Mouse (Mus musculus) MEL-GATA-1-ER (cell line): ENCODE results near the gene Them7.

Source experiments
- DNase-seq: peaks from one replicate; pipeline ENCODE4 v3.0.0-alpha.2; 2012; ENCODE audit warnings: low read depth; ENCODE audit errors: extremely low read depth

The Them7 gene

DNA sequence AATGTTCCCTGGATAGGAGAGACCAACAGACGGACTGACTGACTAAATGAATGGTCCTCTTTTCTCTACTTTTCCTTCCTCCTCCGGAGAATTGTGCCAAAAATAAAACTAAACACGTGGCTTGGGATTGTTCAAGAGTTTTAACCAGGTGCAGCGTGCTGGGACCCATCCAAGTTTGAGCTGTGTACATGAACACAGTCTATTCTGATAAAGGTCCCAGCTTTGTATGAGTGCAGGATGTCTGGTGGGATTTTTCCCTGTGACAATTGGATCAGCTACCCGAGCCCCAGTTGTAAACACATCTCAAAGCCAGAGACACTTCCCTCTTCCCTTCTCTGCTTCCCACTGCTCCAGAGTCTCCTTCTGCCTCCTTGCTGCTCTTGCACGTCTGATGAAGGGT lies 10.2 kb downstream of the Them7 start:
- no peak for DNase-seq

DNA sequence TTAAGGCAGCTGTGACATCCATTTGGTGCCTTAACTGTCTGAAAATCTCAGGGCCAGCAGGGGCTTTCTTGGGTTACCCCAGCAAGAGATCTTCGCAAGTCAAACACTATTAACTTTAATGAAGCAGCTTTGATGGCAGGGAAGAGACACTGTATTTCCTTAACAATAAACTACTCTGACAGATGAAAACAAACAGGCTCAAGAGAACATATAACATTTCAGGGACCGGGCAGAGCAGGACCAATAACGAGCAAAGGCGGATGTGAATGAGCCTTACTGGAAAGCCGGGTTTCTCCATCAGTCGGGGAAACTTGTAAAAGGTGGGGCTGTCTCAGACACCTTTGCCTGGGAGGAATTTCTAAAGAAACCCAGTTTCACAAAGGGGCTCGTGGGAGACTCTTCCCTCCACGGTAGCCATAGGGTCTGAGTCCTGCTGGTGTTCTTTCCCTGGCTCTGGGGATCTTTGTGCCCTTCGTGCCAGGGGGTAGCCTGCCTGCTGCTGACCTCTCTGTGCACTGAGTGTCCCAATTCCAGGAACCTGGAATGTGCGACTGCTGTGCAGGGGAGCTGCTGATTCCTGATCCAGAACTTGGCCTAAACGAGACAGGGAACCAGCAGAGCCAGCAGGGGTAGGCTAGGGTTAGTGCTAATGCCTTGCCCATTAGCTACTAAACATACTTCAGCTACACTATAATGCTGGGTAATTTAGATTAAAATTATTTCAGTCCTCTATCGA lies 11.4 kb downstream of the Them7 start:
- DNase-seq = no peak

DNA sequence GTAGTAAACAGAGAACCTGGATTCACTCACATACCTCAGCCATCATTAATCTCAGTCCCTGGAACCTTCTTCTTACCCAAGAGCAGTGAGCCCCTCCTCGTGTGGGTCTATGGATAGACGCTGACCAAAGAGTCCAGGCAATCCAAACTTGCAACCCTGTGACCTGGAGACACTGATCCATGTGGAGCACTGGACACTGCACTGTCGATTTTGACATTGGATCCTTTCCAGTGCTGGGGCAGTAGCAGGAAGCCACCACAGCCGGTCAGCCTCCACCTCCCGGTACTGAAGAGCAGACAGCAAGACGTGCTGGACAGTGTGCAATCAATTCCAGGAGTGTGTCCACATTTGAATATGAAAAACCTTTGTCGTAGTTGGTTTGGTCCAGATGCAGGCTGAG lies 13.3 kb downstream of the Them7 start:
- no peak for DNase-seq

DNA sequence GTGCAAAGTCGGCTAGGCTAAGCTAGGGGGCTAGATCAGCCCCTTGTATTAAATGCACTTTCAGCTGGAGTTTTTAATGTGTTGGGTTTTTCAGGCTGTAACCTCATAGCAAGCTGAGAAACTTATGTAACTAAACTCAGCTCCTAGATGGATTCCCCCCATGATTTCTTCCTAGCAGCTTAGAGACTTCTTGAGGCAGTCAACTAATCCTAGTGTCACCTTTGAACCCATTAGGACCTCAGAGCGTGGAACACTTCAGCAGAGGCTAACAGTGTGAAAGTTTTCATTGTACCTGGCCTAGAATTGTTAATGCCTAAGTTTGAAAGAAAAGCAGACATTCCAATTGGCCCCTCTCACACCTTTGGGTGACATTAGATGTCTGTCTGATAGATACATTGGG lies 13.7 kb downstream of the Them7 start:
- DNase-seq = no peak

DNA sequence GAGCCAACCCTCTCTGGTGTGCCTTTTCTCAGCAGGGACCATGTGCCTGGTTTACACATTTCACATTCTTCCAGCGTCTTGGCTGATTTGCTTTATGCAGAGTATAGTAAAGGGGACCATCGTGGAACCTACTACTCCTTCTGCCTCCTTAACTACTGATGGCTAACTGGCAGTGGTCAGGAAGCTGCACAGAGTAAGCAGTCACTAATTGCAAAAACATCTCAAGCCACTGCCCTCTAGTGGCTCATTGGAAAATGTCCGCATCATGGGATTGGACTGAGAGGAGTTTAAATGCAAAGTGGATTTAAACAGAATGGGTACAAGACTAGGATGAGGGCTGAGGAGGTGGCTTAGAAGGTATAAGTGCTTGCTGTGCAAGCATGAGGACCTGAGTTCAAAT lies 14.7 kb downstream of the Them7 start:
- DNase-seq = peak; percentile 41

DNA sequence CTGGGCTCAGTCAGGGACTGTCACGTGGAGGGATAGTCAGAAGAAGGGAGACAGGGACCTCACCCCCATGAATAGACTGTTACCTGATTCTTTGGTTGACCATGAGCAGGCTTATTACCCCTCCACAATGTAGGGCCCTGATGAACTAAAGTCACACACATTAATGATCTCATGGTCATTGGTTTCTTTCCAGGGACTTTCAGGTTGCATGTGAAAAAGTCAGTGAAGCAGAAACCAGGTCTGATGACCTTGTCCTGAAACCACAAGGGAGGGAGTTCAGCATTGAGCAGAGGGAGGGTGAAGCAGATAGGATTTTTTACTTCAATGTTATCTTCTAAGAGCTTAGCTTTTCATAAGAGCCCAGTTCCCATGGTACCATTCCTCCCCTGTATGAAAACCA lies 16.5 kb downstream of the Them7 start:
- DNase-seq = no peak

DNA sequence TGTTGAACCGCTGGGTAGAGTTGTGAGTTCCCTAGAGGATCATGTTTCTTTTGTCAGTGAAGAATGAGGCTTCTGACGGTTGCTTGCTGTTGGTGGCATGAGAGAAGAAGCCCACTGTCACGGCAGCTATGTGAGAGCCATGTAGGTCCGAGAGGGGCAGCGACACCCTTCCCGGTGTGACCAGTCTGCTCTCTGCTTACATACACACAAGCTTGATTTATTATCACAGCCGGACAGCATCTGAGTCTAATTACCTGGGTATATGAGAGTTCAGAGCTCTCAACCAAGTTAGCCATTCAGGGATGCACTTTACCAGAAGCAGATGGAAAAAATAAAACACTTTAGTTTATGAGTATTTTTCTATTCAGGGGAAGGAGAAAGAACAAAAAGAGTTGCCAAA lies 18.8 kb downstream of the Them7 start:
- DNase-seq = no peak

DNA sequence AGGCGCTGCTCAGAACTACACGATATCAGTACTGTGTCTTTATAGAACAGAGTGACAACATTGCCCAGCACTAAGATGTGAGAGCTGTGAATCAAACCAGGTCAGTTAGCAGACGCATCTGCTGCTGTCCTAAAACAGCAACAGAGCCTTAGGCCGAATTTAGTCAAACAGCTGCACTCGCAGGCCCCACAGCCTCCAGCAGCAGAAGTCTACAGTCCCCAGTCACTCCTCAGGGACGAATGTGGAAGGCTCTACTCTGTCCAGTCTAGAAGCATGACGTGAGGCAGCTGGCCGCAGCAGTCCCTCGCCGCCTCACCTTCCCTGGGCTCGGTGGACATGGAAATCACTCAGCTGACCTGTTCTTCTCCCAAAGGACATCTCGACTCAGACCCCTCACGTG lies 20.6 kb downstream of the Them7 start:
- DNase-seq = no peak

DNA sequence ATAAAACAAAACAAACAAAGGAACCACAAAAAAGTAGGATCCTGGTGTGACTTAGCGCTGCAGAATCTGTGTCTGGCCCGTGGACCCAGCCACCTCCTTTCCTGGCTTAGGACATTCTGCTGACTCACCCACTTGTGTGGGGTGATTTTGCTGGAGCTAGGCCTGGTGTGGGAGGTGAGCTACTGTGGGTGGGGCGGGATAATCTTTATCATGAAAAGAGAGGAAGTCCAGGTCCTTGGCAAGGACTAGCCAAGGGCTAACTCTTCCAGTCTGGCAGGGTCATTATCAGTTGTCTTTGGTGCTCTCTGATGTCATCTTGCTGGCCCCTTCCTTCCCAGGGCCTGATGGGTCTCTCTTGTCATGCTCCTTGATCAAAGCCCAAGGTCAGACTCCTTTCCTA lies 27.9 kb downstream of the Them7 start:
- DNase-seq = no peak

DNA sequence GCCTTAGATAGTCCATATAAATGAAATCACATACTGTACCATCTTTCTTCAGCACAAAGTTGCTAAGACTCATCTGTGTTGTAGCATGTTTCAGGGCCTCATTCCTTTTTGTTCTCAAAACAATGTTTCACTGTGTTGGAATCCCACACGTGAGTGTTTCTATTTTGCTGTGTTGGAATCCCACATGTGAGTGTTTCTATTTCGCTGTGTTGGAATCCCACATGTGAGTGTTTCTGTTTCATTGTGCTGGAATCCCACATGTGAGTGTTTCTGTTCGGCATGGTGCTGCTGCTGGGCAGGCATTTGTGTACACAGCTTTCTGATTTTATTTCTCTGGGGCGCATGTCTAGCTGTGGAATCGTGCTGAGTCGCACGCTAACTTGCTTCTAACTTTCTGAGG lies 28.7 kb downstream of the Them7 start:
- DNase-seq = no peak

DNA sequence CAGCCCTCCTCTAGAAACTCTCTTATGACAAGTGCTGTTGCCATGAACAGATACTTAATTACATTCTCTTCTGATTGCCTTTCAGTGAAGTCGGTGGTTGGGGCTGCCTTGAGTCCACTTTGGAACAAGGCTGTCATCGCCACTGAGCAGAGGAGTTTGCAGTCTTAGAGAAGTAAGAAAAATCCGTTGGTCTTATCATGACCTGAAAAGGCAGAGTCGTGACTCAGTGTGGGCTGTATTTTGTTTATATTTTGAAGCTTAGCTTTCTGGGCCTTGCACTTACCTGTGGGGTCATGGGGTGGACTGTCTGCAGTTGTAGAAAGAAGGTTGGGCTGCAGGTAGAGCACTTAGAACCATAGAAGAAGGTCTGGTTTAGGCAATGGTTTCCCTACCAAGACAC lies 31.3 kb downstream of the Them7 start:
- DNase-seq = no peak

DNA sequence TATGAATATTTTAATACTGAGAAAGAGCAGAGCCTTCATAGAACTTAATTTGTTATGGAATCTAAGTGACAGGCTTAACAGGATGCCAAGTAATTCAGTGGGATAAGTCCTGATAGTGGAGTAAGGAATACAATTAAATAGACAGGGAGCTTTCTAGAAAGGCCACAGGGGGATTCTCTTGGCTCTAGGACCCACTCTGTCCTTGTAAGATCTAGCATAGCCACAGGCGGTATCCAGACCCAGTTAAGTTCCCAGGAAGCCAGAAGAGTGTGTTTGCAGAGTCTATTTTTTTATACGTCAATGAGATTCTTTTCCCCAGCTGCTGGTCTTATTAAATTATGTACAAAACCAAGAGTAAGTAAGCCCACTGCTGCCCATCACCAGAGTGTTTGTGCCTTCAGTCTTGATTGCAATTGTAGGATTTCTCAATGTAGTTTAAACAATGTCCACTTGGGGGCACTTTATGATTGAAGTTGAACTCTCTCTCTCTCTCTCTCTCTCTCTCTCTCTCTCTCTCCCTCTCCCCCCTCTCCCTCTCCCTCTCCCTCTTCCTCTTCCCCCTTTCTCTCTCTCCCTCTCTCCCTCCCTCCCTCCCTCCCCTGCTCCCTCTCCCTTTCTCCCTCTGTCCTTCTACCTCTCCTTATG lies 32.4 kb downstream of the Them7 start:
- peak; percentile 28 for DNase-seq

DNA sequence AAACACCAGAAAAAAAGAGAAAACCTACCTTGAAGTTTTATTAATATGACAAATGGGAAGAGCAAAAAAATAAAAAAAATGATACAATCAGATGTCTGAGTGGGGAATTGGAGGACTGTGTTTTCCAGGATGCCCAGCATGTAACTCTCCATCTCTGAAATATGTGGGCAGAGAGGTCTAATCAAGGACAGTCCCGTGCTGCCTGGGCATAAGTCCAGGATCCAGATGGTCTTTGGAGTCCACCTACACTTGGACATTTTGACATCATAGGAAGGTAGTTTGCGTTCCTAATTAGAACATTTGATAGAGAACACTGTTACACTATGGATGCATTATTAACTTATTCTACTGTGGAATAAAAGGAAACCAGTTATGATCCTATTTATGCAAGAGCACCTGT lies 33.3 kb downstream of the Them7 start:
- DNase-seq = no peak

DNA sequence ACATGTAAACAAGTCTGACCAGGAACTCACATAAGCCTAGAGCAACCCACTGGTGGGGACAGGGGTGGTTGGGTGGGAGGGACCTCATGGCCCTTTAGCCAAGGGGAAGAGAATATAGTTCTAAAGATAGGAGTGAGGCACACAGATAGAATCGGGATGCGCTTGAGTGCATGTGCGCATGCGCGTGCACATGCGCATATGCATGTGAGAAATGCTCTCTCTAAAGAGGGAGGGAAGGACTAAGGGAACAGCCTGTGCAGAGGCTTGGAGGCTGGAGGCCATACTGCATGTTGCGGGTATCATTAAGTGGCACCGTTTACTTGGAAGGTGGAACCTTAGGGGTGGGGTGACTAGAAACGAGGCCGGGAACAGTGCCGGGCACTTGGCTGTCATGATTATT lies 37.2 kb downstream of the Them7 start:
- no peak for DNase-seq

DNA sequence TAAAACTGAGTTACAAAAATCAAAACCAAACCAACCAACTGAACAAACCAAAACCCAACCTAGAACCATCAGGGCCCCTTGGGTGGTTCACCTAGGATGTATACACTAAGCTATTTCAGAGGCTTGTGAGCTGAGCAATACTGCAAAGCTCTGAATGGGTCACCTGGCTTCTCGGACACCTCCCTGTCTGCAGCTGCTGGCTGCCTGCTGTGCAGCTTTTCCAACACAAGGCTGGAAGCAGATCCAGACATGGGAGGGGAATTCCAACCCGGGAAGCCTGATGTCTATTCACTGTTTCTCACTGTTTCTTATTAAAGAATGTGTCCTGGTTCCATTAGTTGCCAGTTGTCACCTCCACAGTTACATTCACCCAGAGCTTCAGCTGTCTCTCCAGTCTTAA lies 39.1 kb downstream of the Them7 start:
- DNase-seq = no peak

DNA sequence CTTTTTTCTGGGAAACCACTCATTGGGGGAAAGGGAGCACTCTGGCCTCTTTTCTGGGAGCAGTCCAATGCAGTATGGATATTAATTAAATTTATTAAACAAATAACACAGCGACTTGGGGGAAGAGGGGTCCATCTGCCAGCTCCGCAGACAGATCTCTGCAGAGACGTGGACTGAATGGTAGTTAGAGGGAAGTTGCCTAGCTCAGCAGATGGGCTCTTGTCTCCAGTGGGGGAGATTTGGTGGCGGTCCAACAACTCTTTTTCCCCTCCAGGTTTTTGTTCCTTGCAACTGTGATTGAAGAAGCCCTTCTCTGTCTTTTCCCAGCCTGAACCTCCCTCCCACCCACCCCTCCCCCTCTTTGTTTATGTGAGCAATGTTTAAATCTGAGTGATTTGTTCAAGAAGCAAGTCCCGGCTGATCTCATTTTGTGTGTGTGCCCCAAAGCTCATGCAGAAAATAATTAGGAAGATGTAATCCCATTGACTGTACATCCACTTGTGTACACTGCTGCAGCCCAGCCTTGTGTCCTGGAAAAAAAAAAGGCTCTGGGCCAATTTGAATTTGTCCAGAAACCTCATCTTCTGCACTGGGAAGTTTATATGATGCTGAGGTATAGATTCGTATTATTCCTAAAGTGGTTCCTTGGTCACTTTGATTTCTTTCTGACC lies 58.4 kb downstream of the Them7 start:
- DNase-seq = no peak

DNA sequence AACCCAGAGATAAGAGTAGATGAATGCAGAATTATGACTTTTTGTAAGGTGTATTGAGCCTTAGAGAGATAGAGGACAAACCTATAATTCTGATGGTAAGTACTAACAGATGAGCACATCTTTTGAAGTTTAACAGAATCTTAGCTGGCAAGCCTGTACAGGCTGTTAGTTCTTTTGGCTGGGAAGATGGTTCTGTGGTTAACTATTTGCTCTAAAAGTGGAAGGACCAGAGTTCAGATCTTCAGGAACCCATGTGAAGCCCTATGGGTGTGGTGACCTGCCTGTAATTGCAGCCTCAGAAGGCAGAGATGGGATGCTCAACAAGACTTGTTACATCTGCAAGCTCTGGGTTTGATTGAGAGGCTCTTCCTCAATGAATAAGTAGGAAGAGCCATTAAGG lies 59.7 kb downstream of the Them7 start:
- no peak for DNase-seq

DNA sequence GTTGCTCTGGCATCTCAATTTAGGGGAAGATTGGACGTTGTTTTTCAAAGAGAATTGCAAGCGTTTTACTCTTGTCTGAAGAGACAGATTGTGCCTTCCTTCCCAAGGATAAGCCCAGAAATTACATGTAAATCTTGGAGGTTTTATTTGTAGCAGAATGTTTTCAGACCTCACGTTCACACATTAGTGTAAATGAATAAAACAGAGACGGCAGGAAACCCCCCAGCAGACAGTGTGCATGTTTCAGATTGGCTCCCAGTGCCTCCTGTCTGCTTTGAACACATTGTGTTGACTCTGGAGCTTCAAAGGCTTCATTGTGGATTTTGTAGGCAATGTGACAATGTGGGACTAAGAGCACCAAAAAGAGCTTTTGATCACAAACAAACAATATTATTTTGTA lies 60.7 kb downstream of the Them7 start:
- DNase-seq = no peak

DNA sequence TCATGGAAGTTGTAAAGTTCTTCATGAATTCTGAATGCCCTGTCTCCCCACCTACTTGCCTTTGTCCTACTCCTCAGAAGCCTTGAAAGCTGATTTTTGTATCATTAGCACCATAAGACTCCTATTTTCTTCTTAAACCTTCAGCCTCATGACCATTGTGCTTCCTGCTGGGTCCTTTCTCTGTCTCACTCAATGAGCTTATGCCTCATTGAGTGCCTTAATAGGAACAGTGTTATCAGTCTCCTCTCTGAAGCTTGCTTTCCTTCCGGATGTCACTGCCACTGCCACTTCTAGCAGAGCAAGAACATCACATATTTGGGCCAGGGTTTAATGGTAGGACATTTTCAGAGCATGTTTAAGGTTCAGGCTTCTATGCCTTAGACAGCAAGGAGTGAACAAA lies 71.7 kb downstream of the Them7 start:
- no peak for DNase-seq

DNA sequence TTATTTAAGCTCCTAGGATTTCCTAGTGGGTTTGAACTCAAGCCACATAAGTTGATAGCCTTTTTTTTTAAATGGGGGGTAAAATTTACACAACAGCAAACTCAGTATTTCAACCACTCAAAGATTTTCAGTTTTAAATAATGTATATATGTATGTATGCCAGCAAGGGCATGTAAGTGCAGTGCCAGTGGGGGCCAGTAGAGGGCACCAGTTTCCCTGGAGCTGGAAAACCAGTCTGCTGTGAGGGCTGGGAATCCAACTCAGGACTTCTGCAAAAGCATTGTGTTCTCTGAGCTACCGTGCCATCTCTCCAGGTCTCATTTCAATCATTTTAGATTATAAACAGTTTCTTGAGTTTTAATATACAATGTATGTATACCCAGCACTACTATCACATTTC lies 74.8 kb downstream of the Them7 start:
- DNase-seq = peak; percentile 11

DNA sequence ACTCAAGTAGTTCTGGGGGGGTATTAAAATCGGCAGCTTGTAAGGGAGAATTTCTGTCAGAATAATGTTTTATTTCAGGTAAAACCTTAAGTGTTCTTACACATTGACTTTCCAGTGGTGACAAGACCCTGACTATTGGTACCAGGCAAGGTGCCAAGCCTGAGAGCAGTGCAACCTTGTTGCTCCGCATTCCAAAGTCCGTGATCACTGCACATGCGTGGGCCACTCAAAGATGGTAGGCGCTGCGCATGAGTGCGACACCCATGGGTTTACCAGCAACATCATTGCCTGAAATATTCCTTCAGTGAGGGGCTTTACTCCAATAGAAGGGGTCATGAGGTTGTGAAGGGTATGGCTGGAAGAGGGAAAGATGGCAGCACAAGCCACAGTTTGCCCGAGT lies 77.0 kb downstream of the Them7 start:
- no peak for DNase-seq

DNA sequence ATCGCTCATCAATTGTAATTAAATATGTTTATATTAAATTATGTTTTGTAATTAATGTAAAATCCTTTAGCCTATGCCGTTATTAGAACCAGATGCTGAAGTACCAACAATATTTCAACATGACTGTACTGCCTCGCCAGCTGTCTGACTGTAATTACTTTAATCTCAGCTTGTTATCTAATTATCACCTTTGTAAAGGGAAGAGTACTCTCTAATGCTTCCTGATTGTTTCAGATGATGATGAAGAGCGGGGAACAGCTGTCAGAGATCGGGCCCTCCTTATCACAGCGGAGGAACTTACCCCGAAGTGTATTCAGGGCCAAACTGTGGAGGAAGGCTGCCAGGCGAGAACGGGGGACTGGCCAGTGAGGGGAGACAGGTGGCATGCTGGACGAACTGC lies 77.4 kb downstream of the Them7 start:
- no peak for DNase-seq

DNA sequence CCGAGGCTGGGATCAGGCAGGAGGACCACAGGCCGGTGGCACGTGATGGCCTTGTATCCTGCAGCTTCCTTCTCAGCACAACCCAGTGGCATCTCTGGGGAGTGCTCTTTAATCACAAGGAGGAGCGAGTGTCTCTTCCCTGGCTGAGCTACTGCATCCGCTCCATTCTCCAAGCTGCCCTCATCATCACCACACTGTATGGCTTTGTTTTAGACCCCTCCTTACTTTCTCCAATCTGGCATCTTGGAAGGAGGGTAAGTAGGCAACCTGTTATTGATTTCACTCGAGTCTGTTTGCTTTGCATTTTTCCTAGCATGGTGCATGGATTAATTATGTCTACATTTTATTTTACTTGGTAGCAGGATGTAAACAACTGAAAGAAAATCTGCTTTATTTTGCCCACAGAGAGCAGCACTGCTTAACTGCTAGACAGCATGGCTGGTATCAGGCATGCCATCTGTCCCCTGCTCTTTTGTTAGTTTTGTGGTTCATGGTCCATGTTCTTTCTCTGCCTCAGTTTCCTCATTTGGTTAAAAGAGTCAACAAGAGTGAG lies 79.9 kb downstream of the Them7 start:
- DNase-seq = no peak
